Mouse (Mus musculus) limb, embryonic 11.5 days (tissue): ENCODE measurements around the gene Zfand6. TPM values are rescaled to one million over a fixed set of nuclear protein-coding genes. Genes with fewer than 3 reads are reported as not detected.

Experiments used
- ATAC-seq: fragments of 200-750 bp; cut with Nextera tagmentation; 2 replicates; pipeline ENCODE4 v1.8.0; 2017; ENCODE audit warnings: low read depth; ENCODE audit not compliant: insufficient number of reproducible peaks, low FRiP score, low TSS enrichment
- DNase-seq: peaks from one replicate; pipeline ENCODE4 v3.0.0-alpha.2; 2015; ENCODE audit warnings: low spot score
- H3K27ac ChIP-seq: fragments of 300-500 bp; sonication (generic); replicated peaks from 2 replicates; pipeline ENCODE4 v1.5.1; 2014; ENCODE audit warnings: low read depth, mild to moderate bottlenecking, low read length
- H3K27me3 ChIP-seq: fragments of 300-500 bp; sonication (generic); 2 replicates; pipeline ENCODE4 v1.6.1; 2014; ENCODE audit warnings: mild to moderate bottlenecking, low read length, mixed read lengths; ENCODE audit not compliant: control insufficient read depth, insufficient read depth
- H3K36me3 ChIP-seq: fragments of 300-500 bp; sonication (generic); 2 replicates; pipeline ENCODE4 v1.6.1; 2014; ENCODE audit warnings: mild to moderate bottlenecking, low read length, moderate library complexity, mixed read lengths; ENCODE audit not compliant: control insufficient read depth, insufficient read depth
- H3K4me1 ChIP-seq: fragments of 300-500 bp; sonication (generic); 2 replicates; pipeline ENCODE4 v1.6.1; 2014; ENCODE audit warnings: low read length, mixed read lengths; ENCODE audit not compliant: control insufficient read depth, insufficient read depth
- H3K4me2 ChIP-seq: fragments of 300-500 bp; sonication (generic); 2 replicates; pipeline ENCODE4 v1.6.1; 2014; ENCODE audit warnings: low read depth, mild to moderate bottlenecking, moderate library complexity; ENCODE audit not compliant: severe bottlenecking
- H3K4me3 ChIP-seq: fragments of 300-500 bp; sonication (generic); 2 replicates; pipeline ENCODE4 v1.5.1; 2014; ENCODE audit warnings: low read depth, low read length
- H3K9ac ChIP-seq: fragments of 300-500 bp; sonication (generic); 2 replicates; pipeline ENCODE4 v1.6.1; 2014; ENCODE audit warnings: mild to moderate bottlenecking, low read length
- H3K9me3 ChIP-seq: fragments of 300-500 bp; sonication (generic); 2 replicates; pipeline ENCODE4 v1.6.1; 2016; ENCODE audit warnings: low read length; ENCODE audit not compliant: control insufficient read depth
- WGBS: fragments of 180-500 bp; shearing (Covaris S2); extraction: QIAGEN DNeasy Blood & Tissue Kit; methylation state at CpG from one replicate; pipeline ENCODE4 v1.1.7; 2014; 5-methylcytosine and 5-hydroxymethylcytosine counted together
- polyA plus RNA-seq: library from polyadenylated mRNA; unstranded; fragments of >200 nt; fragmentation: Nextera tagmentation; extraction: Ambion mirVana; gene quantifications from 2 replicates; pipeline ENCODE4 v1.2.1, GENCODE M21; 2014

Gene Zfand6
- polyA plus RNA-seq, 1 experiment from 2014 or later = 197 TPM

DNA sequence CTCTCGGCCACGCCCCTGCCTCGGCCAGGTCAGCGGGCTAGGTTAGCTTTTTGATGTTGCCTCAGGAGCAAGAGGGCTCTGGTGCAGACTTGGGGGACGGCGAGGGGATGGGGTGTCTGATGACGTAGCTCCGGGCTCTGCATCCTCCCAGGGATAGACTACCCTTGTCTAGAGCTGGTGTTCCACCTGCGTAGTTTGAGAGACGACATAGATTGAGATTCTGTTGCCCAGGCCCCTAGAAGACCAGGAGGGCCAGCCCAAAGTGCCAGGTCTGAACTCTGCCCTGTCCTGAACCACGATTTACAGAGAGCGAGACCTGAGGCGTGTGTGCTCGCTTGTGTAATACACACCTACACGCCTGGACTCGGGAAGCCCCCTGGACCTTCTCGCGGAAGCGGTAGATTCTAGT is 346 bp upstream of the Zfand6 start:
- H3K27me3 ChIP-seq = no peaks in the 10 kb centered on the region
- no peaks in the 10 kb centered on the region for H3K36me3 ChIP-seq
- H3K27ac ChIP-seq = no peak overlapping the region
- peak overlapping the region; percentile 64 for H3K4me2 ChIP-seq
- no peaks in the 10 kb centered on the region for H3K9me3 ChIP-seq
- H3K4me1 ChIP-seq = no peaks in the 10 kb centered on the region
- peak overlapping the region; percentile 43 for H3K9ac ChIP-seq
- no peak for DNase-seq
- whole genome bisulfite sequencing = 4% methylated on average over 19 of the region's 19 CpGs
- ATAC-seq = no peak; the same call in 1 of the 2 replicates
- H3K4me3 ChIP-seq = peak overlapping the region; percentile 61

DNA sequence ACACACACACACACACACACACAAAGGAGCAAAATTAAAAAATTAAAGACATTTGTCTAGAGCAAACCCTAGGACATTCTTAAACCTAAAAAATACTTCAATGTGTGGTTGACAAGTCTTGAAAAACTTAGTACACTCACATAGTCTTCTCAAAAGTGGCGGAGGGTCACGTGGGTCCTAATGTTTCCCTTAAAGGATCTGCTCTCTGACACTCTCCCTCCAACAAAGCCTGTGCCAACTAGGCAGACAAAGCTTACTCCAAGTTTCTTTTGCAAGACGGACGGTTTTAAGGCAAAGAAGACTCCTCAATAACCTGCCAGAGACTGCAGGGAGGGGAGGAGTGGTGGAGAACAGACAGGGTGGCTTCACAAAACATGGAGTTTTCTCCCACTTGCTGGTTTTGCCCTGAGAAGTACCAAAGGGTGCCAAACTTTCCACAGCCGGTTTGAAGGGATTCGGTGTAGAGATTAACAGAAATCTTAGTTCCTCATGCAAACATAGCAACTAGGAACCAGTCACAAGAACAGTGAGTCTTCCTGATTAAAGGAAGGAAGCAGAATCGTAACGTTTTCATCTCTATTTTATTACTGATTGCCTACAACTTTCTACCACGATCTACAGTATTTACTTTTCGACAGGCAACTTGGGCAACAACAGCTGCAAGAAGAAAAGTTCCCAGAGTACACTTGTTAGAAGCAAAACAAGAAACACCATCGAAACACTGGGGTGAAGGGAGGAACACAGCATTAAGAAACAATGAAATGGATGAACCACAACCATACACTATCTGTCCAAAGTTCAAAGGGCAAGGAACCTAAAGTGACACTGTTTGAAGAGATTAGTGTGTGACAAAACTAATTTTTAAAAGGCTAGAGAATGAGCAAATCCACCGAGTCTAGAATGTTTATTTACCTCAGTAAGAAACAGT is 1.8 kb downstream of the Zfand6 start:
- Histone ChIP-seq H3K36me3 (no peaks in the 10 kb centered on the region), H3K4me1 (no peaks in the 10 kb centered on the region), H3K4me2 (no peak overlapping the region), H3K9ac (no peak overlapping the region), H3K4me3 (no peak overlapping the region), H3K27me3 (no peaks in the 10 kb centered on the region), H3K27ac (no peak overlapping the region), H3K9me3 (no peaks in the 10 kb centered on the region)
- ATAC-seq (no peak), DNase-seq (no peak)
- WGBS = 79% methylated on average over 12 of the region's 12 CpGs

DNA sequence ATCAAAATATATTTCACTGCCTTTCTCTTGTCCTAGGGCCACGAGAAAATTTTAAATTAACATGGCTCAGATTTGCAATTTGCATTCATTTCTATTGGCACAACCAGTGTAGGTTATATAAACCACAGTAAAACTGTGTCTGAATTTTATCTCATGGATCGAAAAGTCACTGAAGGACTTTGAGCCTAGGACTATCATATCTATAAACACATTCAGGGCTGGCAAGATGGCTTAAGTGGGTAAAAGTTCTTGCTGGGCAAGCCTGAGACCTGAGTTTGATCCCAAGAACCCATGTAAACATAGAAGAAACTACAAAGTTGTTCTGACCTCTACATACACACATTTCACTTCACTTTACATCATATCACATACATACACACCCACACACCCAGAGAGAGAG is 3.4 kb downstream of the Zfand6 start:
- H3K27ac ChIP-seq = no peak overlapping the region
- ATAC-seq (no peak), DNase-seq (no peak)
- H3K4me3 ChIP-seq = no peak overlapping the region
- WGBS = 85% methylated on average over 2 of the region's 2 CpGs
- H3K9me3 ChIP-seq = no peaks in the 10 kb centered on the region
- no peaks in the 10 kb centered on the region for H3K36me3 ChIP-seq
- H3K4me1 ChIP-seq = no peaks in the 10 kb centered on the region
- H3K9ac ChIP-seq = no peak overlapping the region
- no peak overlapping the region for H3K4me2 ChIP-seq
- no peaks in the 10 kb centered on the region for H3K27me3 ChIP-seq

GRCm38 (mm10) chr7:84684675-84685074 is 5.1 kb downstream of the Zfand6 start:
- Histone ChIP-seq H3K27ac (no peak overlapping the region), H3K9me3 (no peaks in the 10 kb centered on the region), H3K9ac (no peak overlapping the region), H3K4me3 (no peak overlapping the region), H3K4me1 (peaks cover 5% of the 10 kb centered on the region; the same call in 1 of the 2 replicates), H3K4me2 (no peak overlapping the region), H3K36me3 (no peaks in the 10 kb centered on the region), H3K27me3 (no peaks in the 10 kb centered on the region)
- ATAC-seq = no peak
- WGBS = 96% methylated on average over 1 of the region's 1 CpGs
- no peak for DNase-seq

GRCm38 (mm10) chr7:84681558-84681957 is 8.2 kb downstream of the Zfand6 start:
- Histone ChIP-seq H3K4me1 (peaks cover 7% of the 10 kb centered on the region; the same call in 1 of the 2 replicates), H3K4me3 (no peak overlapping the region), H3K27ac (no peak overlapping the region), H3K36me3 (no peaks in the 10 kb centered on the region), H3K27me3 (no peaks in the 10 kb centered on the region), H3K9me3 (no peaks in the 10 kb centered on the region), H3K9ac (no peak overlapping the region), H3K4me2 (no peak overlapping the region)
- DNase-seq (no peak), ATAC-seq (no peak)
- 91% methylated on average over 1 of the region's 1 CpGs for WGBS

- Histone ChIP-seq H3K27me3 (no peaks in the 10 kb centered on the region), H3K4me3 (no peak overlapping the region), H3K4me1 (peaks cover 7% of the 10 kb centered on the region; the same call in 1 of the 2 replicates), H3K27ac (no peak overlapping the region), H3K9me3 (no peaks in the 10 kb centered on the region), H3K4me2 (no peak overlapping the region), H3K9ac (no peak overlapping the region), H3K36me3 (no peaks in the 10 kb centered on the region)
- DNase-seq = no peak
- ATAC-seq = no peak
These were observed 8.8 kb downstream of the Zfand6 start for GRCm38 (mm10) chr7:84680931-84681330.

GRCm38 (mm10) chr7:84680092-84680491 is 9.7 kb downstream of the Zfand6 start:
- Histone ChIP-seq H3K9me3 (no peaks in the 10 kb centered on the region), H3K4me3 (no peak overlapping the region), H3K36me3 (no peaks in the 10 kb centered on the region), H3K27ac (no peak overlapping the region; the same call in 1 of the 2 replicates), H3K4me1 (peaks cover 7% of the 10 kb centered on the region; the same call in 1 of the 2 replicates), H3K9ac (no peak overlapping the region), H3K4me2 (peak overlapping the region; percentile 32; the same call in 1 of the 2 replicates), H3K27me3 (no peaks in the 10 kb centered on the region)
- WGBS = 36% methylated on average over 2 of the region's 2 CpGs
- DNase-seq (no peak), ATAC-seq (no peak)

DNA sequence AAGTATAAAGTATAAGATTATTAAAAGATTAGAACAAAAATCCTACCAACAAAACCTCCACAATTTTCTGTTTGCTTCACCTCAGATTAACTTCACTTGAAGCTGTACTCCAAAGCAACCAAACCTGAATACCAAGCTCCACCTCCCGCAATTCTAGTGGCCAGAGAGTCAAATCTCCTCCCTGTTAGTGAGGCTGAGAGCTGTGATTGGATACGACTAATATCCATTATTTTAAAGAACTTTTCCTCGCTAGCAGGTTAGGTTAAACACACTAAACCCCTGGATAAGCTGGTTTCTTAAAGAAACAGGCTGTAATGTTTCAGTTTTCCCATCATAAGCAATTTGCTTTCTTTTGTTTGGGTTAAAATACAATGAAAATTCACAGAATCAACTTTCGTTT is 10.5 kb downstream of the Zfand6 start:
- Histone ChIP-seq H3K27me3 (no peaks in the 10 kb centered on the region), H3K4me2 (0 out of 2 replicates have a peak overlapping the region, but pooled peaks have one; percentile 22), H3K36me3 (no peaks in the 10 kb centered on the region), H3K4me3 (peak overlapping the region; percentile 39), H3K9me3 (no peaks in the 10 kb centered on the region), H3K4me1 (peaks cover 7% of the 10 kb centered on the region; the same call in 1 of the 2 replicates), H3K27ac (no peak overlapping the region), H3K9ac (no peak overlapping the region)
- peak; percentile 75 for DNase-seq
- WGBS = 4% methylated on average over 4 of the region's 4 CpGs
- ATAC-seq = peak; percentile 93
